Mouse (Mus musculus) adrenal gland, postnatal 25 days (tissue): ENCODE data around the gene Cap1. TPM values are rescaled to one million over a fixed set of nuclear protein-coding genes. Genes with fewer than 3 reads are reported as not detected.
A peak's percentile ranks its signal among the peaks of the same experiment; 100 is the strongest.

ENCODE experiments used
- DNase-seq: peaks from one replicate; pipeline ENCODE4 v3.0.0; 2021; ENCODE audit warnings: mixed read lengths
- long read RNA-seq: library from polyadenylated mRNA; stranded (forward); transcript quantifications from one replicate; pipeline ENCODE4 v2.0.0, GENCODE M21; 2021
- total RNA-seq: library from RNA; stranded (reverse); gene quantifications from 2 replicates; pipeline ENCODE4 v1.2.3, GENCODE M21; 2021

The Cap1 gene
- total RNA-seq: 132 and 141 TPM in 2 replicates
- long read RNA-seq, transcript Cap1-202 (13 exons, 2,737 nt): minor isoform, 10 of 45 reads
- long read RNA-seq, transcript Cap1-203 (13 exons, 2,768 nt): major isoform, 11 of 45 reads
- long read RNA-seq, transcript Cap1-201 (13 exons, 2,620 nt): minor isoform, 6 of 45 reads
- long read RNA-seq, partial matches to known transcripts: 8 of 45 reads
- long read RNA-seq, other reads (novel, unspliced or antisense): 10 of 45 reads

GRCm38 (mm10) chr4:122885768-122886578 is at the start of gene Cap1:
TSS of gene Cap1 (minus strand) at chr4:122886056.
- peak; percentile 95 for DNase-seq

GRCm38 (mm10) chr4:122933857-122934256 is 48.0 kb upstream of the Cap1 start:
- DNase-seq: no peak

GRCm38 (mm10) chr4:122933051-122933591 is 47.3 kb upstream of the Cap1 start:
- no peak for DNase-seq

- DNase-seq: no peak
Measured at GRCm38 (mm10) chr4:122932239-122932978, 46.6 kb upstream of the Cap1 start.

GRCm38 (mm10) chr4:122930939-122931590 is 45.2 kb upstream of the Cap1 start:
- DNase-seq: no peak

- DNase-seq: no peak
Measured at GRCm38 (mm10) chr4:122923392-122924344, 37.8 kb upstream of the Cap1 start.

- DNase-seq: no peak
Measured at GRCm38 (mm10) chr4:122922841-122923240, 37.0 kb upstream of the Cap1 start.

GRCm38 (mm10) chr4:122915985-122916384 is 30.1 kb upstream of the Cap1 start:
- DNase-seq: no peak

GRCm38 (mm10) chr4:122914186-122914585 is 28.3 kb upstream of the Cap1 start:
- no peak for DNase-seq

GRCm38 (mm10) chr4:122912613-122913012 is 26.8 kb upstream of the Cap1 start:
- DNase-seq: no peak

- no peak for DNase-seq
Measured at GRCm38 (mm10) chr4:122910577-122910976, 24.7 kb upstream of the Cap1 start.

- DNase-seq: no peak
Measured at GRCm38 (mm10) chr4:122909572-122910189, 23.8 kb upstream of the Cap1 start.

- DNase-seq: no peak
Measured at GRCm38 (mm10) chr4:122905359-122905758, 19.5 kb upstream of the Cap1 start.

- DNase-seq: no peak
Measured at GRCm38 (mm10) chr4:122903709-122904108, 17.9 kb upstream of the Cap1 start.

- DNase-seq: peak; percentile 14
Measured at GRCm38 (mm10) chr4:122902156-122902555, 16.3 kb upstream of the Cap1 start.

- peak; percentile 52 for DNase-seq
Measured at GRCm38 (mm10) chr4:122898313-122898712, 12.5 kb upstream of the Cap1 start.

- no peak for DNase-seq
Measured at GRCm38 (mm10) chr4:122897750-122898149, 11.9 kb upstream of the Cap1 start.

GRCm38 (mm10) chr4:122892157-122892556 is 6.3 kb upstream of the Cap1 start:
- DNase-seq: no peak

- no peak for DNase-seq
Measured at GRCm38 (mm10) chr4:122891597-122891996, 5.7 kb upstream of the Cap1 start.

GRCm38 (mm10) chr4:122890881-122891481 is 5.1 kb upstream of the Cap1 start:
- peak; percentile 52 for DNase-seq
